Mouse (Mus musculus) lung, postnatal 14 days (tissue): ENCODE measurements around the gene Notch1.

Experiments used
- DNase-seq: peaks from one replicate; pipeline ENCODE4 v3.0.0; 2021

Gene Notch1

DNA sequence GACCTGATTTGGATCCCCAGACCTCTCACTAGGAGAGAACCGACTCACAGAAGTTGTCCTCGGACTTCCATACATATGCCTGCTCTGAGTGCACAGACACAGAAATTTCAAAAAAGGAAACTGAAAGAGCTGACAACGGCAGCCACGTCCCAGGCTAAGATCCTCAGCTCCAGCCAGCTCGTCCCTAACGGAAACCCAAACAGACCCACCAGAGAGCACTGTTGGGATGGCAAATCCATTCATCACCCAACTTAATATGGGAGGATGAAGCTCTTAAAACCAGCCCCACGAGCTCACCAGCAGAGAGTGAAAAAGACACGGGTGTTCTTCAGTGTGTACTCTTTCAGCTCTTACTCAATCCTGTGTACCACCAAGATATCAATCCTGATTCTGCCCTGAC lies 17.8 kb downstream of the Notch1 start:
- DNase-seq = no peak

DNA sequence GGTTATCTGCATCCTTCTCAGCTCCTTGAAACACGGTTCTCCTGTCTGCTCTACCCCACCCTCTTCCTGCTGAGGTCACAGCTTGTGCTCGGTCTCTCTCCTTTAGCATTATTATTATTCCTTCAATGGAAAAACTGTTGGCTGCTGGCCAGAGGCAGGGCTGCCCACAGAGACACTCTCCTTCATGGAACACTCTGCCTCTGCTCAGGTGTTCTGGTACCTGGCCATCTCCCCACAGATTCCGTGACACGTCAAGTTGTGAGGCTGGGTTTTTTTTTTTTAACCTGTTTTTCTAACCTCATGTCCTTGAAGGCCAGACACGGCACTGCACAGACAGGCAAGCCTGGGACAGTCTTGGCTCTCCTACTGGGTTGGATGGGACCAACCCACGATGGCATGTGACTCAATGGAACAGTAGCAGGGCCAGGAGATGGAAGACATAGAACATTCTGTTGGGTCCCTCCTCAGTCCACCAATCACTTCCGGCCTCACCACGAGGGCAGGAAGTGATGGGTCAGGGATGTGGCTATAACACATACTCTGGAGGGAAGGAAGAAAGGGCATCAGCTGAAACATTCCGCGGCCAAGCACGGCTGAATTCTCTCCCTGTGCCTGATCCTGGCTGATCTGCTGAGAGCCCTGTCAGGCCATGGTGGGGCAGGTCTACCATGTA lies 18.5 kb downstream of the Notch1 start:
- DNase-seq = peak; percentile 67

- DNase-seq = no peak
Observed at GRCm38 (mm10) chr2:26496451-26496850, 20.0 kb downstream of the Notch1 start.

- DNase-seq = no peak
Observed at GRCm38 (mm10) chr2:26495701-26496100, 20.8 kb downstream of the Notch1 start.

GRCm38 (mm10) chr2:26494991-26495390 lies 21.5 kb downstream of the Notch1 start:
- no peak for DNase-seq

GRCm38 (mm10) chr2:26494396-26494795 lies 22.1 kb downstream of the Notch1 start:
- no peak for DNase-seq

- no peak for DNase-seq
Observed at GRCm38 (mm10) chr2:26493021-26493781, 23.3 kb downstream of the Notch1 start.

DNA sequence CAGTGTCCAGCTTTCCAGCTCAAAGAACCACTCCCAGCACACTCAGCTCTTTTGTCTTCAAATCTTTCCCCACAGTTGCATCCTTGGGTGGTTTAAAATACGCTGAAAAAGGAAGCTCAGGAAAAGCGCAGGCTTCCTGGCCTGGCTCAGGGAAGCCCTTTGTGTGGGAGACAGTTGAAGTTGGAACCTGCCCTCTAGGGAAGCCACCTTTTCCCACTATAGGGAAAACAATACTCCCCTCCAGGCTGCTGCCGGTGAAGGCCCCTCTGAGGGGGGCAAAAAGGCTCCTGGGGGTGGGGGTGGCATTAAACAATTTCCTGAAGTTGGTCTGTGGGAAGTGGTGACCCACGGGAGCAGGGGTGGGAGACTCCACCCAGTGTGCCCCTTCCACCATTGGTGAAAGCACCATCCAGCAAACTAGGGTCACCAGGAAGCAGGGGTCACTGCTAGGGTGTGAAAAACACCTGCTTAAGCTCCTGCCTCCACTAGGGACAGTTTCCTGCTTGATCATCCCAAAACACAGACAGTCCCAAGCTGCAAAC lies 25.6 kb downstream of the Notch1 start:
- DNase-seq = no peak

DNA sequence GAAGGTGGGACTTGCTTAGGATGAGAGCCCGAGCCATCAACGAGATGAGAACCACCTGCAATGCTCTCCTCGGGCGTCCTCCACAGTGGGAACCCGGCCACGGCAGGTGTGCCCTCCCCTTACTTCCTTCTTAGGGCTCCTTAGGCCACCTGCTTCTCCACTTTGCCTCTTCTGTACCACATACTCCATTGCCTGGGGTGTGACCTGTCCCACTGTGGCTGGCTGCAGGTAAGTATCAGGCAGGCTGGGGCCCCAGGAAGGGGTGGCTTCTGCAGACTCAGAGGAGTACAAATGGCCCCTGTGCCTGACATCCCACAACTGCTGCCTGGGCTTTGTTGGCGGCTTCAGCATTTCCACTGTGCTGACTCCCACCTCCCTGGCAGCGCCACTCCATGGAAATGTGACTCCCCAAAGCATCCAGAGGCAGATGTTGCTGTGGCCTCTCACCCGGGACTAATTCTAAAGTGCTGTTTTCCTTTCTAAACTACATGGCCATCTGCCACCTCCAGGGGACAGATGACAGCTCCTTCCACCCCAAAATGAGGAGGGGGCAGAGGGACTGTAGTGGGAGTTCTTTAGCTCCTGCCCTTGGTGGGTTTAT lies 27.8 kb downstream of the Notch1 start:
- DNase-seq = no peak

DNA sequence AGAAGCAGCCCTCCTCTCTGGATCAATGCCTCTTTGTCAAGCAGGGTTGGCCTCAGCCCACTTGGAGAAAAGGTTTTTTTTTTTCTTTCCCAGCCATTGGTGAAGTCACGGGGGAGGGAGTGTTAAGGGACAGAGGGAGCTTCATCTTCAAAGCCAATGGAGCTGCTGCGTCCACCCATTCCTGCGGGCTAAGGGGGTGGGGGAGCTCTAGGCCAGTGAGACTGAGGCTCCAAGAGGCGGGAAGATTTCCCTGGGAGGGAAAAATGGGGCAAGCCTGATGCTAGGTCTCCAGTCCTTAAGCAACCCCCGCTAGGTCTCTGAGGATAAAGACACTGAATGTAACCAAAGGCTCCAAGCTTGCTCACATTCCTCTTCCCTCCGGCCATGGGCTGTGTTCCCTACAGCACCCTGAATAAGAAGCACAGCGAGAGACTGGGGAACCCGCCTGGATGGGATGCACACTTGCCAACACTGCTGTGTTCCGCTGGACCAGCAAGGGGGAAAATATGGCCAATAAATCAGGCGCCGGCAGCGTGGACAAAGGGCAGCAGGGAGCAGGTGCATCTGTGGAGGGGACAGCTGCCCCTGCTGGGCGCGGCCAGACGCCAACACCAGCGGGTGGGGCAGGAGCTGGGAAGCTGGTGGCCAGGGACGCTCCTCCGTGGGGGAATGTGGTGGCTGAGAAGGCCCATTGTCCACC lies 29.0 kb downstream of the Notch1 start:
- DNase-seq = no peak

GRCm38 (mm10) chr2:26486835-26487321 lies 29.6 kb downstream of the Notch1 start:
- no peak for DNase-seq

DNA sequence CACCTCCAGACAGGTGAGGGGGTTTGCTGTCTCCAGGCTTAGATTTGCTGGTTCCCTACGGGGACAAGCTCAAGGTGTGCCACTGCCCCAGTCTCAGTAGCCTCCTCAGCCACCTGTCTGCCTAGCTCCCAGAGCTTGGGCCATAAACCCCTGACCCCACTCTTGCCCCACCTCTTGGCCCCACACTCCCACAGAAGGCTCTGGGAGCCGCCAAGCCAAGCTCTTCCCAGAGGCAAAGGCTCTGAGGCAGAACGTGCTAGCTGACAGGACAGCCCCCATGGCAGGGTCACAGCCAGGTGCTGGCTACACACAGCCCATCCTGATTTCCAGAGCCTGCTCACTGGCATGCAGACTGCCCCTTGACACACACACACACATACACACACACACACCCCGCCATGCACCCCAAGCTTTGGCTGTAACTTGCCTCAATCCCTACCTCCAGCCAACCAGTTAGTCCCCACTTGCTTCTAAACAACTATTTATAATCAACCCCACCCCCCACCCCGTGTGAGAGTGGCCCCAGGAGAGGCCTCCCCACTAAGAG lies 30.1 kb downstream of the Notch1 start:
- no peak for DNase-seq

DNA sequence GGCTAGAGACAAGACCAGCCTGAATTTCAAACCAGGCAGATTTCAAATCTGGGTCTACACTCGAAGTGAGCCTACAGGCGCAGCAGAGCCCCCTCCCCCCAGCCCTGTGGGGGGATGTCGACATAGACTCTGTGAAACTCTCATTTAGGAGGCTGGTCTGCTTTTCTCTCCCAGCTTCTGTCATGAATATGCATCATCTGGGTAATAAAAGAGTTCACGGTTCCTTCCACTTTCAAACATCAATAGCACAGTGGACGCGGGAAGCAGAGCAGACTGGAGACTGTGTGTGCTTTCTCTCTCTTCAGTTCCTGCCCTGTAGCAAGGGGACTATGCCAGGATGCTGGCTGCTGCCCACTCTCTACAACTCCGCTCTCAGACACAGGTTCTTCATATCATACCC lies 30.8 kb downstream of the Notch1 start:
- DNase-seq = no peak

DNA sequence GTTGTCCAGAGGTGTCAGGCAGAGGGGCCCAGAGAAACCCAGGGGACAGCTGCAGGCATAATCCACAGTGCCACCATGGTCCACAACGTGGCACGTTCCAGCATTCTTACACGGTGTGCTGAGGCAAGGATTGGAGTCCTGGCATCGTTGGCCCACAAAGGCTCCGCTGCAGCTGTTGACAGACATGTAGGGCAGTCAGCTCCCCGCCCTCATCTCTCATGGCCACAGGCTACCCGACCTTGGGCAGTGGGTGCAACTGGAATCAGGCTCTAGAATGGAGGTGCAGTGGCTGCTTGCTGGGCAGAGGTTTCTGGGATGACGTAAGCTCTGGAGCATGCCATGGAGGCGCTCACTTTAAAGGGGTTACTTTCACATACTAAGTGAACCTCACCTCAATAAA lies 31.2 kb downstream of the Notch1 start:
- no peak for DNase-seq

GRCm38 (mm10) chr2:26484169-26484568 lies 32.3 kb downstream of the Notch1 start:
- no peak for DNase-seq

GRCm38 (mm10) chr2:26483230-26483869 lies 33.1 kb downstream of the Notch1 start:
- no peak for DNase-seq

GRCm38 (mm10) chr2:26482824-26483223 lies 33.6 kb downstream of the Notch1 start:
- DNase-seq = no peak

DNA sequence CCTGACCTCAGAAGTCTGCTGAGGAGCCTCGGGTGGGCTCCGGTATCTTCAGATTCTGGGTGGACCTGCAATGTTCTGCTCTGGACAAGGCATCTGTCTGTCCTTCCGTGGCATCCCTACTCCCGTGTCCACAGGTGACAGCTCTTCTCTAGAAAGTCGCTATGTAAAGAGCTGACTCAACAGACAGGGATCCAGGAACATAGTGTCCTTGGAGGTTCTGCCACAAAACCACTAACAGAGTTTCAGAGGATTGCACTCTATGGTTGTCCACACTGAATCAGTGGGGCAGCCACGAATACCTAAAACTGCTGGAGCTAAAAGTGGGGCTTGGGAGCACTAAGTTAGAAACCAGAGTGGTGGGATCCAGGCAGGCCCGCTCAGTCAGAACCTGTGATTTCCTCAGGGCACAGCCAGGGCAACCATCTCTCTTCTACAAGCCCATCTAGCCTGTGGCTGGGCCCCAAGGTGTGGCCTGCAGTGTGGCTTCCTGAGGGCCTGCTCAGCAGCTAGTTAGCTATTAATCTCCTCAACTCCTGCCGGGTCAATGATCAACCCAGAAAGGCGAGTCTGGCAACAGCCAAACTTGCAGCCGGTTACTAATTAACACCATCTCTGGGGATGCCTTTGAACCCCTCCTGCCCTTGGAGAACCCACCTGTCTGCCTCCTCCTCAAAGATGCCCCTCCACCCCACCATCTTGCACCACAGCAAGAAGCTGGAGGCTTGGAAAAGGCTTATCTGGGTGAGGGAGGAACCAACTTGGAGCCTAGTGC lies 34.6 kb downstream of the Notch1 start:
- DNase-seq = no peak

DNA sequence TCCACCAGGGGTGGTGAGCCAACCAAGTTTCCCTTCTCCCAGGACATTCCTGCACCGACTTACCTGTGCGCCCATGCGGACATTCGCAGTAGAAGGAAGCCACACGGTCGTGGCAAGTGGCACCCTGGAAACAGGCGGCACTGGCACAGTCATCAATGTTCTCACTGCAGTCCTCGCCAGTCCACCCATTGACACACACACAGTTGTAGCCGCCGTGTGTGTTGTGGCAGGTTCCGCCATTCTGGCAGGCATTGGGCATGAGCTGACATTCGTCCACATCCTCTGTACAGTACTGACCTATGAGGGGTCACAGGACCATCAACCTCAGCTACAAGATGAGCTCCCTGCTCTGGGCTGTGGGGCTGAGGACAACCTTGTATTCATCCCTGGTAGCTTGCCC lies 35.6 kb downstream of the Notch1 start:
- DNase-seq = no peak

GRCm38 (mm10) chr2:26478685-26479205 lies 37.7 kb downstream of the Notch1 start:
- DNase-seq = no peak

DNA sequence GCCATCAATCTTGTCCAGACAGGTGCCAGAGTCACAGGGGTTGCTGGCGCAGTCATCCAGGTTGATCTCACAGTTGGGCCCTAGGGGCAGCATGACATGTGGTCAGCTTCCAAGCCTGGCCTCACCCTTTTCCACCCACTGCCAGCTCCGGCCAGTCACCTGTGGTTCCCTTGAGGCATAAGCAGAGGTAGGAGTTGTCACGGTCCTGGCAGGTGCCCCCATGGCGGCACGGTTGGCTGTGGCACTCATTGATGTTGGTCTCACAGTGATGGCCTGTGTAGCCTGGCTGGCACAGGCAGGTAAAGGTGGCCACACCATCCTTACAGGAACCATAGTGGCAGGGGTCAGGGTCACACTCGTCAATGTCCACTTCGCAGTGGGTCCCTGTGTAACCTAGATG lies 38.6 kb downstream of the Notch1 start:
- DNase-seq = no peak
